Mouse (Mus musculus) heart, embryonic 13.5 days (tissue): ENCODE data around the gene Fbxo40. TPM values are rescaled to one million over a fixed set of nuclear protein-coding genes. Genes with fewer than 3 reads are reported as not detected.

ENCODE experiments used
- ATAC-seq: fragments of 200-750 bp; cut with Nextera tagmentation; 2 replicates; pipeline ENCODE4 v1.8.0; 2017; ENCODE audit warnings: moderate TSS enrichment; ENCODE audit not compliant: insufficient number of reproducible peaks, low FRiP score, low TSS enrichment; ENCODE audit errors: extremely low read depth
- H3K27ac ChIP-seq: fragments of 300-500 bp; sonication (generic); replicated peaks from 2 replicates; pipeline ENCODE4 v1.5.1; 2015; ENCODE audit warnings: moderate library complexity, mild to moderate bottlenecking, inconsistent platforms
- H3K27me3 ChIP-seq: fragments of 300-500 bp; sonication (generic); replicated peaks from 2 replicates; pipeline ENCODE4 v1.6.1; 2015; ENCODE audit warnings: mild to moderate bottlenecking, inconsistent platforms
- H3K36me3 ChIP-seq: fragments of 300-500 bp; sonication (generic); 2 replicates; pipeline ENCODE4 v1.6.1; 2015; ENCODE audit warnings: mild to moderate bottlenecking, inconsistent platforms
- H3K4me1 ChIP-seq: fragments of 300-500 bp; sonication (generic); 2 replicates; pipeline ENCODE4 v1.6.1; 2015; ENCODE audit warnings: inconsistent platforms
- H3K4me2 ChIP-seq: fragments of 300-500 bp; sonication (generic); 2 replicates; pipeline ENCODE4 v1.6.1; 2015; ENCODE audit warnings: inconsistent platforms, mild to moderate bottlenecking, moderate library complexity
- H3K4me3 ChIP-seq: fragments of 300-500 bp; sonication (generic); 2 replicates; pipeline ENCODE4 v1.5.1; 2015; ENCODE audit warnings: moderate library complexity, mild to moderate bottlenecking, inconsistent platforms
- H3K9ac ChIP-seq: fragments of 300-500 bp; sonication (generic); 2 replicates; pipeline ENCODE4 v1.6.1; 2015; ENCODE audit warnings: inconsistent platforms, mild to moderate bottlenecking, moderate library complexity
- H3K9me3 ChIP-seq: fragments of 300-500 bp; sonication (generic); 2 replicates; pipeline ENCODE4 v1.6.1; 2016; ENCODE audit warnings: inconsistent platforms
- WGBS: fragments of 180-500 bp; shearing (Covaris S2); methylation state at CpG from one replicate; pipeline ENCODE4 v1.1.7; 2015; ENCODE audit warnings: mixed read lengths; 5-methylcytosine and 5-hydroxymethylcytosine counted together
- polyA plus RNA-seq: library from polyadenylated mRNA; unstranded; fragments of >200 nt; fragmentation: Nextera tagmentation; extraction: Ambion mirVana; gene quantifications from 2 replicates; pipeline ENCODE4 v1.2.1, GENCODE M21; 2015

Gene Fbxo40
- polyA plus RNA-seq, result 8.5 and 8.8 TPM in 2 replicates

- 34% methylated on average over 18 of the region's 18 CpGs for WGBS
- Histone ChIP-seq H3K4me2 (peak within 1 kb of the TSS; percentile 66), H3K9ac (peak within 1 kb of the TSS; percentile 82), H3K36me3 (no peaks in the 10 kb centered on the region), H3K27me3 (no peaks in the 10 kb centered on the region), H3K27ac (peak within 1 kb of the TSS; percentile 95), H3K4me1 (peaks cover 35% of the 10 kb centered on the region), H3K9me3 (no peaks in the 10 kb centered on the region), H3K4me3 (peak within 1 kb of the TSS; percentile 60)
- ATAC-seq, result peak; percentile 35; the same call in 1 of the 2 replicates
Measured at GRCm38 (mm10) chr16:36989999-36990625, at the start of gene Fbxo40. Gene Fbxo40, minus strand, starts transcription at chr16:36990467.

- WGBS, result 90% methylated on average over 8 of the region's 8 CpGs
- Histone ChIP-seq H3K27ac (no peak overlapping the region), H3K4me3 (no peak overlapping the region), H3K27me3 (no peaks in the 10 kb centered on the region), H3K4me1 (no peaks in the 10 kb centered on the region), H3K4me2 (no peak overlapping the region), H3K9ac (no peak overlapping the region), H3K9me3 (no peaks in the 10 kb centered on the region), H3K36me3 (peaks cover 45% of the 10 kb centered on the region)
- ATAC-seq, result no peak
Measured at GRCm38 (mm10) chr16:37034751-37035150, 44.5 kb upstream of the Fbxo40 start.

- H3K4me3 ChIP-seq, result no peak overlapping the region
Measured at GRCm38 (mm10) chr16:37031996-37032395, 41.7 kb upstream of the Fbxo40 start.

GRCm38 (mm10) chr16:37027581-37027980 is 37.3 kb upstream of the Fbxo40 start:
- Histone ChIP-seq H3K36me3 (peaks cover 31% of the 10 kb centered on the region), H3K4me1 (no peaks in the 10 kb centered on the region), H3K4me2 (no peak overlapping the region), H3K27me3 (no peaks in the 10 kb centered on the region), H3K9ac (no peak overlapping the region), H3K9me3 (no peaks in the 10 kb centered on the region), H3K27ac (no peak overlapping the region), H3K4me3 (no peak overlapping the region)
- WGBS, result 72% methylated on average over 3 of the region's 3 CpGs
- no peak for ATAC-seq

More at GRCm38 (mm10) chr16:37031996-37032395, 41.7 kb upstream of the Fbxo40 start:
- Histone ChIP-seq H3K4me1 (no peaks in the 10 kb centered on the region), H3K9ac (no peak overlapping the region), H3K36me3 (peaks cover 45% of the 10 kb centered on the region), H3K4me2 (no peak overlapping the region), H3K27me3 (no peaks in the 10 kb centered on the region), H3K9me3 (no peaks in the 10 kb centered on the region), H3K27ac (no peak overlapping the region)
- no peak for ATAC-seq
- WGBS, result 57% methylated on average over 3 of the region's 3 CpGs

GRCm38 (mm10) chr16:37012336-37012735 is 22.1 kb upstream of the Fbxo40 start:
- WGBS, result 45% methylated on average over 5 of the region's 5 CpGs
- Histone ChIP-seq H3K27me3 (no peaks in the 10 kb centered on the region), H3K4me3 (peak overlapping the region; percentile 93), H3K9ac (peak overlapping the region; percentile 88), H3K27ac (no peak overlapping the region), H3K4me2 (peak overlapping the region; percentile 87), H3K36me3 (peaks cover 21% of the 10 kb centered on the region), H3K4me1 (peaks cover 20% of the 10 kb centered on the region), H3K9me3 (no peaks in the 10 kb centered on the region)
- ATAC-seq, result no peak

GRCm38 (mm10) chr16:37011922-37012289 is 21.6 kb upstream of the Fbxo40 start:
- ATAC-seq, result peak; percentile 14; the same call in 1 of the 2 replicates
- under 1% methylated on average over 26 of the region's 26 CpGs for WGBS
- H3K4me1 ChIP-seq, result peaks cover 20% of the 10 kb centered on the region
- no peaks in the 10 kb centered on the region for H3K9me3 ChIP-seq
- H3K27ac ChIP-seq, result no peak overlapping the region
- H3K4me3 ChIP-seq, result peak overlapping the region; percentile 93
- peak overlapping the region; percentile 87 for H3K4me2 ChIP-seq
- peak overlapping the region; percentile 88 for H3K9ac ChIP-seq
- peaks cover 18% of the 10 kb centered on the region for H3K36me3 ChIP-seq
- H3K27me3 ChIP-seq, result no peaks in the 10 kb centered on the region

- WGBS, result 2% methylated on average over 30 of the region's 30 CpGs
Measured at GRCm38 (mm10) chr16:37011061-37011921, 21.0 kb upstream of the Fbxo40 start, which contains the start of gene Polq. Gene Polq, plus strand, starts transcription at chr16:37011786.

GRCm38 (mm10) chr16:37010370-37010769 is 20.1 kb upstream of the Fbxo40 start:
- Histone ChIP-seq H3K27ac (peak overlapping the region; percentile 70), H3K36me3 (peaks cover 14% of the 10 kb centered on the region), H3K4me2 (peak overlapping the region; percentile 87), H3K9ac (no peak overlapping the region), H3K9me3 (no peaks in the 10 kb centered on the region), H3K4me3 (no peak overlapping the region), H3K27me3 (no peaks in the 10 kb centered on the region), H3K4me1 (peaks cover 20% of the 10 kb centered on the region)
- 50% methylated on average over 4 of the region's 4 CpGs for WGBS
- ATAC-seq, result no peak

More at GRCm38 (mm10) chr16:37011061-37011921, 21.0 kb upstream of the Fbxo40 start, which contains the start of gene Polq:
- ATAC-seq, result peak; percentile 78; the same call in 1 of the 2 replicates
- Histone ChIP-seq H3K36me3 (peaks cover 18% of the 10 kb centered on the region), H3K4me1 (peaks cover 20% of the 10 kb centered on the region), H3K27me3 (no peaks in the 10 kb centered on the region), H3K27ac (peak within 1 kb of the TSS; percentile 70), H3K4me3 (peak within 1 kb of the TSS; percentile 93), H3K9ac (peak within 1 kb of the TSS; percentile 88), H3K9me3 (no peaks in the 10 kb centered on the region), H3K4me2 (peak within 1 kb of the TSS; percentile 87)

GRCm38 (mm10) chr16:37009262-37009661 is 19.0 kb upstream of the Fbxo40 start:
- H3K27ac ChIP-seq, result no peak overlapping the region
- 55% methylated on average over 6 of the region's 6 CpGs for WGBS

GRCm38 (mm10) chr16:36999366-36999972 is 9.2 kb upstream of the Fbxo40 start:
- no peak overlapping the region for H3K9ac ChIP-seq
- no peaks in the 10 kb centered on the region for H3K9me3 ChIP-seq
- WGBS, result 57% methylated on average over 9 of the region's 9 CpGs
- no peaks in the 10 kb centered on the region for H3K27me3 ChIP-seq
- ATAC-seq, result no peak
- H3K4me3 ChIP-seq, result no peak overlapping the region
- no peak overlapping the region for H3K27ac ChIP-seq
- H3K4me1 ChIP-seq, result no peaks in the 10 kb centered on the region
- H3K36me3 ChIP-seq, result no peaks in the 10 kb centered on the region
- H3K4me2 ChIP-seq, result no peak overlapping the region

More at GRCm38 (mm10) chr16:37009262-37009661, 19.0 kb upstream of the Fbxo40 start:
- Histone ChIP-seq H3K4me3 (no peak overlapping the region), H3K4me2 (no peak overlapping the region), H3K27me3 (no peaks in the 10 kb centered on the region), H3K36me3 (peaks cover 6% of the 10 kb centered on the region), H3K4me1 (peaks cover 20% of the 10 kb centered on the region), H3K9ac (no peak overlapping the region), H3K9me3 (no peaks in the 10 kb centered on the region)
- no peak for ATAC-seq

GRCm38 (mm10) chr16:36997650-36998049 is 7.4 kb upstream of the Fbxo40 start:
- 69% methylated on average over 6 of the region's 6 CpGs for WGBS

More at GRCm38 (mm10) chr16:36997650-36998049, 7.4 kb upstream of the Fbxo40 start:
- no peak overlapping the region for H3K4me3 ChIP-seq
- H3K27me3 ChIP-seq, result no peaks in the 10 kb centered on the region
- no peak overlapping the region for H3K27ac ChIP-seq
- no peaks in the 10 kb centered on the region for H3K9me3 ChIP-seq
- no peak for ATAC-seq
- no peaks in the 10 kb centered on the region for H3K36me3 ChIP-seq
- no peaks in the 10 kb centered on the region for H3K4me1 ChIP-seq
- no peak overlapping the region for H3K4me2 ChIP-seq
- no peak overlapping the region for H3K9ac ChIP-seq
